Mouse (Mus musculus): ENCODE data around the gene St5.

The St5 gene

DNA sequence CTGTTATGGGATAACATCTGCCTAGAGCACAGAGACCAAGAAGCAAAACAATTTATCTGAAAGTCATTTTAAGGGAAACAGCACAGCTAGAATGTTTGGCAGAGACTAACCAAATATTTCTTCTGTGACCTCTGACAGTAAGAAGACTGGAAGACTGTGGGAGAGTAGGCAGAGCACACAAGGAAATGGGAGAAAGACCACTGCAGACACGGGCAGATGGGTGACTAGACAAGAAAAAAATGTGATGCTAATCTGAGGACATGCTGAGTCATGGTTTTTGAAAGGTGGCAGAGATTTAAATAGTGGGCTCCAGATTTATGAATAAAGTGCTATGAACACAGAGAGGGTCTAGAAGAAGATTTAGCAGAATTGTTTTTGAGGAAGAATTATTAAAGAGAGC is 61.4 kb downstream of the St5 start:
- DNase-seq (ENCODE audit: low spot score in 2 of 2): no peak

GRCm38 (mm10) chr7:109641102-109641501 is 62.3 kb downstream of the St5 start:
- DNase-seq (ENCODE audit: low spot score in 2 of 2): no peak

- no peak for DNase-seq (ENCODE audit: low spot score in 2 of 2)
These were observed 66.0 kb downstream of the St5 start for GRCm38 (mm10) chr7:109637391-109637790.

GRCm38 (mm10) chr7:109636086-109636792 is 67.2 kb downstream of the St5 start:
- DNase-seq (ENCODE audit: low spot score in 2 of 2): no peak

- no peak for DNase-seq (ENCODE audit: low spot score in 2 of 2)
These were observed 69.9 kb downstream of the St5 start for GRCm38 (mm10) chr7:109633404-109634085.

GRCm38 (mm10) chr7:109631330-109631729 is 72.1 kb downstream of the St5 start:
- no peak for DNase-seq (ENCODE audit: low spot score in 2 of 2)

DNA sequence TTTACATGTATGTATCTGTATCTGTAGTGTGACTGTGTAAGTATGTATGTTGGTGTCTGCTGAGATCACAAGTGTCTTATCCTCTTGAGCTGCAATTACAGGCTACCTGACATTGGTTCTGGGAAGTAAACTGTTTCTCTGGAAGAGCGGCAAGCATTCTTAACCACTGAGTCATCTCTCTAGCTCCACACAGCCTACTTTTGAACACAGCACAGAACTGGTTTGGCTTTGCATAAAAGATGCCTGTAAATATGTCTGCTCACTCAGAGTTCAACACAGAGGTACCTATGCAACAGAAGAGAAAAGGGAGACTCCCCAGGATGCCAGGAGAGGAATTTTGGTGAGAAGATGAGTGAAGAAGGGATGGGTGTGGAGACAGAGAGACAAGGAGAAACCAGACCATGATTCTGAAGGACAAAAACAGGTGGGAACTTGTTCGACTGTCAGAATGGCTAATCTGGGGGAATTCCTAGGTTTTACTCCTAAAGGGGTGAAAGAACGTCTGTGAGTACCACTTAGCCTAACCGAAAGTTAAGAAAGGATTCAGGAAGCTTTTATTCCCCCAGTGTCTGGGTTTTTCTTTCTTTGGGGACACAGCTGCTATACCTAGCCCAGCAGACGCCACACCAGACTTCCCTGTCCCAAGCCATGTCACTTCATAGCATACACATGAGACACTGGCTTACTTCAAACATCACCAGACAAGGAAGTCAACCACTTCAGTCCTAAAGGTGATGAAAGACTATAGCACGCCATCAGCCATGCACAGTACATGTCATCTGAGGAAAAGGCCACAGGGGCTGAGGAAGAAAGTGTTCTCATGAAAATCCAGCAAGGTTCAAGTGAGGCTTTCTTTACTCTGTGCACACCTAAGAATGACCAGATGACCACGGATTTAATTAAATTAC is 73.3 kb downstream of the St5 start:
- no peak for DNase-seq (ENCODE audit: low spot score in 2 of 2)

- DNase-seq (ENCODE audit: low spot score in 2 of 2): no peak
These were observed 74.3 kb downstream of the St5 start for GRCm38 (mm10) chr7:109628935-109629609.

- DNase-seq (ENCODE audit: low spot score in 2 of 2): no peak
These were observed 75.6 kb downstream of the St5 start for GRCm38 (mm10) chr7:109627851-109628250.

DNA sequence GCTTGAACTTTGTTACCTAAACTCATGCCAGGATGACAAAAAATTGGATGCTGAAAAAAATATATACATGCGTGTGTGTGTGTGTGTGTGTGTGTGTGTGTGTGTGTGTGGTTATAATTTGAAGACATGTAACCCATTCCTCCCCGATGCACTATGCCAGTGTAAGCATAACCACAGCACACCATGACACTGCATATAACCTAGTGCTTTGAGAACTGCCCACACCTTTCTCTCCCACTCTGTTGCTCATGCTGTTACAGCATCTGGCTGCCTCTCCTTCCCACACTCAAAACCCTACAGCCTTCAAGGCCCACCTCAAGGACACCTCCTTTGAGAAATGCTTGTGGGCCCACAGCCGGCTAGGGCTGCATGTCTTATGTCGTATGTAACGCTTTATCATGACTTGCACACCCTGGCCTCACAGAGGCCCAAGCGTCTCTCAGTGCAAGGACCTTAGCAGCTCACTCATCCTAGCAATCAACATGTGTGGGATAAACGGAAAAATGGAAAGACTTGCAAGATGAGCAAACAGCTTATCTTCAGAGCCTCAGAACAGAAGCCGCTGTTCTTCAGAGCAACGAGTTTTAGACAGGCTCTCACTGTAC is 81.1 kb downstream of the St5 start:
- no peak for DNase-seq (ENCODE audit: low spot score in 2 of 2)

DNA sequence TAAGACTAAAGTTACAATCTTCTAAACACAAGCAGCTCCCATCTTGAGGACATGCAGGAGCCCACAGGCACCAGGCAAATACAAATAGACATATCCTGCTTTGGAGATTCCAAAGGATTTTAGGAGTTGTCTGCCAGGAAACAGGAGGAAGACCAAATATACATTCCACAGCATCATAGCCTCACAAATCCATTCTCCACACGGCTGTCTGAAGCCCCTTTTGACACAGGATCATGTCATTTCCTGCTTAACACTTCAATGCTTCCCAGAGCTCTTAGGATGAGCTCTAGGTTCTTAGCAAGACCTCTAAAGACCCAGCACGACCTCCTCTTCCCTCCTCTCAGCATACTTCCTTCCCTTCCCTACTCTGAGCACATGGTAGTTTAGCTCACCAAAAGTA is 82.4 kb downstream of the St5 start:
- no peak for DNase-seq (ENCODE audit: low spot score in 2 of 2)

DNA sequence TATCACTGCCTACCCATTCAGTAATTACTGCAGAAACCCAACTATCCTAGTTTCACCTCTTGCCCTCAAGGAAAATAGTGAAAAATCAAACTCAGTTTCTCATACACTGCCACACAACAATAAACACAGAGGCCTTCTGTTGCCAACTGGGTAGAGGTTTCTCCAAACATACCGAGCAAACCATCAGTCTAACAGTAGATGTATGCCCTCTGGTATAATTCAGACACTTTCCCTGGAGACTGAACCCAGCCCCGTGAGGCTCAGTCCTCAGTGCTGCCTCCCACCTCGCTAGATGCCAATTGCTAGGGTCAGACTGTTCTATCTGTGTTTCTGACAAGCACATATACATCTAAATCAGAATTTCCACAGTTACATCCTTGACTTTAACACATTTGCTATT is 83.1 kb downstream of the St5 start:
- DNase-seq (ENCODE audit: low spot score in 2 of 2): no peak

DNA sequence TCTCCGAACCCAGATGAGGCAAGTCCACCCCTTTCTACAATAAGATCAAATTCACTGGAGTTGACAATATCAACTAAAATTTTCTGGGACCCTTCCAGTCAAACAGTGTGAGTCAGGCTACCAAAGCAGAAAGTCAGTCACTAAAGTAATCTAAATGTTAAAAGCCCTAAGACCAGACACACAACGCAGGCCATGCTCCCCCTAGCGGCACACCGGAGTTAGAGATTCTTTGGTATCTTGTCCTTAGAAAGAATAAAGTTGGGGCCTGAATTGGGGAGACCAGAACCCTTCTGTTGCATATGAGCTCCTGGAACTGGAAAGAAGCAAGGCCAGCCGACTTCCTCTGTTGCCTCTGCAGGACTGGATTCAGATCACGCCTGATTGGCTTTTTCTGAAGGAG is 84.7 kb downstream of the St5 start:
- peak; percentile 45 to 60 for DNase-seq (ENCODE audit: low spot score in 2 of 2)

DNA sequence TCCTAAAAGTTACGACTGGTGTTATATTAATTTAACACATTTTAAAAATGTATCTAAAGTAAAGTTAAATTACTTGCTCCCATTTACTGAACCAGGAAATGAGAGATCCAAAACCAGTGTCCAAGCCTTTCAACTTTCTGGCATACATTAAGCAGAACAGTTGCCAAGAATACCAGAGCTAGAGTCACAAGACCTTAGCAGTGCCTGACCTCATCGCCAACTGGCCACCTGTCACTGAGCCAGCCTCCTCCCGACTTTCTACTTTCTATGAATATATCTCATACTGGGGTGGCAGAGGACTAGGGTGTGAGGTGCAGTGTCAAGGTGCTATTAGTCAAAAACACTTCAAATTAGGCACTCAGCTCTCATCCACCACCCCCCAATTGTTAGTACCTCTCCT is 85.6 kb downstream of the St5 start:
- DNase-seq (ENCODE audit: low spot score in 2 of 2): no peak

GRCm38 (mm10) chr7:109616034-109616979 is 87.1 kb downstream of the St5 start:
- DNase-seq (ENCODE audit: low spot score in 2 of 2): peak; percentile 63 to 75

GRCm38 (mm10) chr7:109615601-109616000 is 87.8 kb downstream of the St5 start:
- no peak for DNase-seq (ENCODE audit: low spot score in 2 of 2)

DNA sequence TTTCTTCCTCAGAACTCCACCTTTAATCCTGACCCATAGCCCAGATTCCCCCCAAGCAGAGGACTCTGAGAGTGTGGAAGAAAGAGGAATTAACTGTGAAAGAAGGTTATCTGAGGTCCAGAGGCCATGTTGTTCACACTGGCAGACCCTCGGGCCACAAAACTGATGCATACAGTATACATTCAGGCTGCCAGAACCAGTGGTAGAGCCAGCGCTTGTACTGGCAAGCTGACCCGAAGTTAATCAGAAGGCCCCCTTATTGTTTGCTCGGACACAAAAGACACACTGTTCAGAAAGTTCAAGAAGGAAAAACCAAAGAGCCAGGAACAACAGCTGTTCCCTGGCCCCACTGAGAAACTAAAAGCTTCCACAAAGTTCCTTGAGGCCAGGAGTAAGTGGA is 88.5 kb downstream of the St5 start:
- no peak for DNase-seq (ENCODE audit: low spot score in 2 of 2)

GRCm38 (mm10) chr7:109613531-109614021 is 89.8 kb downstream of the St5 start:
- no peak for DNase-seq (ENCODE audit: low spot score in 2 of 2)

DNA sequence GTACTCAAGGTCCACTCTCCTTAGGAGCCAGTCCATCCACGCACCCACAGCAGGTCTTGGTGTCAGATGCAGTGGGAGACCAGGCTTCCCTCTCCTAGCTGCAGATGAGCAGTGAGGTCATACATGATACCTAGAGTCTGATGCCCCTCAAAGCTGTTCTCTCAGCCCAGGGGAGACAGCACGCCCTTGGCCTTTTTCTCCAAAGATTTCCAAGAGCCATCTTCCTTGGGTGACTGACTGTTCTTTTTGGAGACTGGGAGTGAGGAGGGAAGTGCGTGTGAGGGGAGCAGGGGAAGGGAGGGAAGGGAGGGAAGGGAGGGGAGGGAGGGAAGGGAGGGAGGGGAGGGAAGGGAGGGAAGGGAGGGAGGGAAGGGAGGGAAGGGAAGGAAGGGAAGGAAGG is 90.4 kb downstream of the St5 start:
- no peak for DNase-seq (ENCODE audit: low spot score in 2 of 2)

- no peak for DNase-seq (ENCODE audit: low spot score in 2 of 2)
These were observed 90.9 kb downstream of the St5 start for GRCm38 (mm10) chr7:109612531-109612930.
